15 mouse cellular contexts compared by ENCODE assay signal in genomic region chr6:94038897-94039296, GRCm38 (mm10).
A peak's percentile ranks its signal among the peaks of the same experiment; 100 is the strongest.
DNase-seq lines count a peak whose midpoint lies in the region; ATAC-seq and TF ChIP-seq lines count a peak whose summit lies in the region.
"Had no signal": no experiment of that assay in that cellular context is flagged by ENCODE, and none has a peak within 500 bp of the region (broad histone marks: within the 10 kb centered on the region; RNA-seq: fewer than 3 reads in every experiment).

No protein-coding gene starts in this region.

- no peaks in the 10 kb centered on the region for H3K4me1 ChIP-seq in kidney, postnatal 0 days (replicated peaks; ENCODE audit: insufficient read depth, low read length)
- peaks cover 15% of the 10 kb centered on the region for H3K4me1 ChIP-seq in kidney, embryonic 15.5 days
- H3K4me1 ChIP-seq in forebrain, embryonic 12.5 days, result peaks cover 12% of the 10 kb centered on the region
- H3K4me1 ChIP-seq: liver, embryonic 13.5 days; neural tube, embryonic 12.5 days had no signal

- no peak overlapping the region for H3K4me3 ChIP-seq in kidney, postnatal 0 days (replicated peaks; ENCODE audit: low read depth, low read length)
- H3K4me3 ChIP-seq in kidney, embryonic 15.5 days (replicated peaks), result no peak overlapping the region
- no peak overlapping the region for H3K4me3 ChIP-seq in forebrain, embryonic 12.5 days (replicated peaks)
- H3K4me3 ChIP-seq: heart, embryonic 13.5 days; liver, embryonic 13.5 days; midbrain, embryonic 13.5 days; neural tube, embryonic 12.5 days had no signal

- no peak for ATAC-seq in kidney, postnatal 0 days (replicated peaks; ENCODE audit: low FRiP score, low read depth)
- no peak for ATAC-seq in kidney, embryonic 15.5 days (replicated peaks; ENCODE audit: low FRiP score)
- no peak for ATAC-seq in Patski
- ATAC-seq in forebrain, embryonic 12.5 days (ENCODE audit: low FRiP score), result no peak
- ATAC-seq: hindbrain, embryonic 16.5 days; midbrain, embryonic 13.5 days had no signal

- WGBS in kidney, postnatal 0 days, result 96% methylated on average over 3 of the region's 3 CpGs
- 95% methylated on average over 3 of the region's 3 CpGs for WGBS in kidney, embryonic 15.5 days
- WGBS in forebrain, embryonic 12.5 days, result 95% methylated on average over 3 of the region's 3 CpGs

- no peak overlapping the region for H3K9ac ChIP-seq in kidney, postnatal 0 days (ENCODE audit: low read depth, low read length)
- no peak overlapping the region for H3K9ac ChIP-seq in kidney, embryonic 15.5 days
- H3K9ac ChIP-seq in forebrain, embryonic 12.5 days, result no peak overlapping the region
- H3K9ac ChIP-seq: heart, embryonic 13.5 days; liver, embryonic 13.5 days; midbrain, embryonic 13.5 days; neural tube, embryonic 12.5 days had no signal

- in situ Hi-C loops in Patski (cut with MboI; ENCODE audit: low pct_unique_long_range_greater_than_20kb), result loop anchor here (5.0 kb wide), 1 partner anchor 282 kb away; no protein-coding TSS in a partner anchor

- POLR2A ChIA-PET in Patski (lab: Charles Lee), result no interaction called here

- H3K4me2 ChIP-seq in kidney, postnatal 0 days (ENCODE audit: low read length), result no peak overlapping the region
- no peak overlapping the region for H3K4me2 ChIP-seq in kidney, embryonic 15.5 days
- no peak overlapping the region for H3K4me2 ChIP-seq in forebrain, embryonic 12.5 days
- H3K4me2 ChIP-seq: heart, embryonic 13.5 days; liver, embryonic 13.5 days; midbrain, embryonic 13.5 days; neural tube, embryonic 12.5 days had no signal

- CTCF ChIA-PET in Patski (lab: Charles Lee), result interaction anchor here (1.2 to 1.5 kb wide), 2 partner anchors 9 to 17 kb away, joined by 4 read pairs; no protein-coding TSS in a partner anchor

- no peaks in the 10 kb centered on the region for H3K36me3 ChIP-seq in kidney, postnatal 0 days (ENCODE audit: insufficient read depth, low read length)
- no peaks in the 10 kb centered on the region for H3K36me3 ChIP-seq in kidney, embryonic 15.5 days
- no peaks in the 10 kb centered on the region for H3K36me3 ChIP-seq in forebrain, embryonic 12.5 days (replicated peaks)
- H3K36me3 ChIP-seq: heart, embryonic 13.5 days; liver, embryonic 13.5 days; midbrain, embryonic 13.5 days; neural tube, embryonic 12.5 days had no signal

- no peak for DNase-seq in kidney, postnatal 0 days (ENCODE audit: low spot score)
- peak; percentile 16 for DNase-seq in right cerebral cortex, postnatal 4 days
- DNase-seq in right cerebral cortex, adult 18-20 months, result no peak
- DNase-seq in Patski (ENCODE audit: low read depth, low spot score), result no peak
- no peak for DNase-seq in frontal cortex, adult 2 months (ENCODE audit: extremely low spot score in 1 of 2, low spot score in 1 of 2)
- DNase-seq: adrenal gland, postnatal 10 days; cerebellum, adult 11 months; embryo, embryonic 11 days; liver, embryonic 13.5 days had no signal

- H3K9me3 ChIP-seq in kidney, postnatal 0 days (replicated peaks; ENCODE audit: low read length), result no peaks in the 10 kb centered on the region
- no peaks in the 10 kb centered on the region; the same call in 1 of the 2 replicates for H3K9me3 ChIP-seq in kidney, embryonic 15.5 days (replicated peaks)
- H3K9me3 ChIP-seq in forebrain, embryonic 12.5 days, result no peaks in the 10 kb centered on the region
- H3K9me3 ChIP-seq: heart, embryonic 13.5 days; liver, embryonic 13.5 days; midbrain, embryonic 13.5 days; neural tube, embryonic 12.5 days had no signal

- H3K27ac ChIP-seq in kidney, postnatal 0 days, result no peak overlapping the region
- no peak overlapping the region for H3K27ac ChIP-seq in kidney, embryonic 15.5 days
- H3K27ac ChIP-seq in forebrain, embryonic 12.5 days, result no peak overlapping the region
- H3K27ac ChIP-seq: heart, embryonic 13.5 days; liver, embryonic 13.5 days; midbrain, embryonic 13.5 days; neural tube, embryonic 12.5 days had no signal

- TF ChIP-seq CTCF in kidney, postnatal 0 days (IDR thresholded peaks at IDR 0.05; ENCODE audit: low read depth), result peak; percentile 46; the same call in 1 of the 2 replicates
- peak; percentile 61 for TF ChIP-seq CTCF in Patski (IDR thresholded peaks at IDR 0.05)

- no peaks in the 10 kb centered on the region for H3K27me3 ChIP-seq in kidney, postnatal 0 days (ENCODE audit: insufficient read depth, low read length)
- no peaks in the 10 kb centered on the region for H3K27me3 ChIP-seq in kidney, embryonic 15.5 days
- H3K27me3 ChIP-seq in Patski, result no peaks in the 10 kb centered on the region
- H3K27me3 ChIP-seq in forebrain, embryonic 12.5 days, result no peaks in the 10 kb centered on the region
- H3K27me3 ChIP-seq: heart, embryonic 13.5 days; liver, embryonic 13.5 days; midbrain, embryonic 13.5 days; neural tube, embryonic 12.5 days had no signal
